Mouse (Mus musculus): ENCODE results near the gene Gm17949. TPM values are rescaled to one million over a fixed set of nuclear protein-coding genes. Genes with fewer than 3 reads are reported as not detected.

Gm17949 gene
- polyA plus RNA-seq, 1 experiment from 2014 or later: 0.68 TPM

- ATAC-seq (no peak), DNase-seq (ENCODE audit: low spot score) (no peak)
- Histone ChIP-seq H3K4me3 (ENCODE audit: low read depth, low read length) (no peak within 1 kb of the TSS), H3K27ac (ENCODE audit: low read length) (no peak within 1 kb of the TSS), H3K9ac (replicated peaks; ENCODE audit: low read depth) (no peak within 1 kb of the TSS), H3K36me3 (ENCODE audit: insufficient read depth, low read length) (no peaks in the 10 kb centered on the region), H3K4me2 (replicated peaks; ENCODE audit: low read depth, low read length) (no peak within 1 kb of the TSS), H3K4me1 (ENCODE audit: insufficient read depth, low read depth, low read length) (no peaks in the 10 kb centered on the region), H3K9me3 (ENCODE audit: low read length) (no peaks in the 10 kb centered on the region), H3K27me3 (replicated peaks; ENCODE audit: insufficient read depth, low read length) (no peaks in the 10 kb centered on the region)
- TF ChIP-seq EP300 (IDR thresholded peaks at IDR 0.05) (no peak), CTCF (IDR thresholded peaks at IDR 0.05) (no peak)
- 56% methylated on average over 5 of the region's 5 CpGs for WGBS
Measured at GRCm38 (mm10) chr17:56982013-56982412, 29.3 kb upstream of the Gm17949 start, which contains the start of gene Acer1. TSS of gene Acer1 (minus strand) at chr17:56982126.

GRCm38 (mm10) chr17:56984886-56985285 is 26.4 kb upstream of the Gm17949 start:
- H3K9me3 ChIP-seq (ENCODE audit: low read length): no peaks in the 10 kb centered on the region
- no peak overlapping the region for H3K4me3 ChIP-seq (ENCODE audit: low read depth, low read length)
- no peaks in the 10 kb centered on the region for H3K27me3 ChIP-seq (replicated peaks; ENCODE audit: insufficient read depth, low read length)
- no peak for TF ChIP-seq EP300 (IDR thresholded peaks at IDR 0.05)
- no peak for TF ChIP-seq CTCF (IDR thresholded peaks at IDR 0.05)
- H3K4me2 ChIP-seq (replicated peaks; ENCODE audit: low read depth, low read length): no peak overlapping the region
- H3K4me1 ChIP-seq (ENCODE audit: insufficient read depth, low read depth, low read length): no peaks in the 10 kb centered on the region
- H3K36me3 ChIP-seq (ENCODE audit: insufficient read depth, low read length): no peaks in the 10 kb centered on the region
- no peak for ATAC-seq
- WGBS: 71% methylated on average over 9 of the region's 9 CpGs
- no peak overlapping the region for H3K27ac ChIP-seq (ENCODE audit: low read length)
- no peak overlapping the region for H3K9ac ChIP-seq (replicated peaks; ENCODE audit: low read depth)
- DNase-seq (ENCODE audit: low spot score): no peak

GRCm38 (mm10) chr17:56985656-56986055 is 25.6 kb upstream of the Gm17949 start:
- no peak for ATAC-seq

GRCm38 (mm10) chr17:56986105-56986805 is 25.0 kb upstream of the Gm17949 start:
- ATAC-seq (no peak), DNase-seq (ENCODE audit: low spot score) (no peak)
- TF ChIP-seq EP300 (IDR thresholded peaks at IDR 0.05): no peak
- no peak for TF ChIP-seq CTCF (IDR thresholded peaks at IDR 0.05)
- Histone ChIP-seq H3K4me2 (replicated peaks; ENCODE audit: low read depth, low read length) (no peak overlapping the region), H3K9ac (replicated peaks; ENCODE audit: low read depth) (no peak overlapping the region), H3K4me3 (ENCODE audit: low read depth, low read length) (no peak overlapping the region), H3K9me3 (ENCODE audit: low read length) (no peaks in the 10 kb centered on the region), H3K4me1 (ENCODE audit: insufficient read depth, low read depth, low read length) (no peaks in the 10 kb centered on the region), H3K27ac (ENCODE audit: low read length) (no peak overlapping the region), H3K27me3 (replicated peaks; ENCODE audit: insufficient read depth, low read length) (no peaks in the 10 kb centered on the region), H3K36me3 (ENCODE audit: insufficient read depth, low read length) (no peaks in the 10 kb centered on the region)
- WGBS: 75% methylated on average over 3 of the region's 3 CpGs

More at GRCm38 (mm10) chr17:56985656-56986055, 25.6 kb upstream of the Gm17949 start:
- H3K9me3 ChIP-seq (ENCODE audit: low read length): no peaks in the 10 kb centered on the region
- WGBS: 79% methylated on average over 3 of the region's 3 CpGs
- no peaks in the 10 kb centered on the region for H3K36me3 ChIP-seq (ENCODE audit: insufficient read depth, low read length)
- H3K27me3 ChIP-seq (replicated peaks; ENCODE audit: insufficient read depth, low read length): no peaks in the 10 kb centered on the region
- H3K4me1 ChIP-seq (ENCODE audit: insufficient read depth, low read depth, low read length): no peaks in the 10 kb centered on the region
- H3K4me2 ChIP-seq (replicated peaks; ENCODE audit: low read depth, low read length): no peak overlapping the region
- no peak overlapping the region for H3K4me3 ChIP-seq (ENCODE audit: low read depth, low read length)
- H3K27ac ChIP-seq (ENCODE audit: low read length): no peak overlapping the region
- TF ChIP-seq EP300 (IDR thresholded peaks at IDR 0.05) (no peak), CTCF (IDR thresholded peaks at IDR 0.05) (no peak)
- no peak overlapping the region for H3K9ac ChIP-seq (replicated peaks; ENCODE audit: low read depth)
- DNase-seq (ENCODE audit: low spot score): no peak

- Histone ChIP-seq H3K27me3 (replicated peaks; ENCODE audit: insufficient read depth, low read length) (no peaks in the 10 kb centered on the region), H3K9ac (replicated peaks; ENCODE audit: low read depth) (no peak overlapping the region), H3K4me1 (ENCODE audit: insufficient read depth, low read depth, low read length) (no peaks in the 10 kb centered on the region), H3K27ac (ENCODE audit: low read length) (no peak overlapping the region), H3K4me2 (replicated peaks; ENCODE audit: low read depth, low read length) (no peak overlapping the region), H3K36me3 (ENCODE audit: insufficient read depth, low read length) (no peaks in the 10 kb centered on the region), H3K4me3 (ENCODE audit: low read depth, low read length) (no peak overlapping the region), H3K9me3 (ENCODE audit: low read length) (no peaks in the 10 kb centered on the region)
- 76% methylated on average over 7 of the region's 7 CpGs for WGBS
- TF ChIP-seq CTCF (IDR thresholded peaks at IDR 0.05) (peak; percentile 32), EP300 (IDR thresholded peaks at IDR 0.05) (no peak)
- no peak for ATAC-seq
- no peak for DNase-seq (ENCODE audit: low spot score)
Measured at GRCm38 (mm10) chr17:56988441-56988840, 22.8 kb upstream of the Gm17949 start.

- WGBS: 65% methylated on average over 7 of the region's 7 CpGs
- Histone ChIP-seq H3K9ac (replicated peaks; ENCODE audit: low read depth) (no peak overlapping the region), H3K9me3 (ENCODE audit: low read length) (no peaks in the 10 kb centered on the region), H3K36me3 (ENCODE audit: insufficient read depth, low read length) (peaks cover 5% of the 10 kb centered on the region; the same call in 1 of the 2 replicates), H3K27ac (ENCODE audit: low read length) (no peak overlapping the region), H3K4me3 (ENCODE audit: low read depth, low read length) (peak overlapping the region; percentile 59), H3K4me1 (ENCODE audit: insufficient read depth, low read depth, low read length) (no peaks in the 10 kb centered on the region), H3K4me2 (replicated peaks; ENCODE audit: low read depth, low read length) (peak overlapping the region; percentile 83), H3K27me3 (replicated peaks; ENCODE audit: insufficient read depth, low read length) (no peaks in the 10 kb centered on the region)
- no peak for TF ChIP-seq EP300 (IDR thresholded peaks at IDR 0.05)
- TF ChIP-seq CTCF (IDR thresholded peaks at IDR 0.05): peak; percentile 21
- no peak for DNase-seq (ENCODE audit: low spot score)
- ATAC-seq: no peak
Measured at GRCm38 (mm10) chr17:56988921-56989430, 22.3 kb upstream of the Gm17949 start.

Measured in lung, postnatal 0 days (tissue).